Mouse (Mus musculus): ENCODE measurements around the gene Pik3cd.

Pik3cd gene

GRCm38 (mm10) chr4:149609256-149610025 lies 92.9 kb downstream of the Pik3cd start:
- peak in 1 of 2 experiments; percentile 30 for DNase-seq (ENCODE audit: low spot score in 2 of 2)

- DNase-seq (ENCODE audit: low spot score in 2 of 2), result no peak
These were observed 94.1 kb downstream of the Pik3cd start for GRCm38 (mm10) chr4:149608309-149608638.

- DNase-seq (ENCODE audit: low spot score in 2 of 2), result peak in 1 of 2 experiments; percentile 54
These were observed 94.6 kb downstream of the Pik3cd start for GRCm38 (mm10) chr4:149607591-149608308.

- DNase-seq (ENCODE audit: low spot score in 2 of 2), result no peak
These were observed 95.5 kb downstream of the Pik3cd start for GRCm38 (mm10) chr4:149606766-149607358.

GRCm38 (mm10) chr4:149606056-149606455 lies 96.3 kb downstream of the Pik3cd start:
- DNase-seq (ENCODE audit: low spot score in 2 of 2), result no peak

GRCm38 (mm10) chr4:149604518-149604917 lies 97.9 kb downstream of the Pik3cd start:
- DNase-seq (ENCODE audit: low spot score in 2 of 2), result no peak

GRCm38 (mm10) chr4:149603860-149604259 lies 98.5 kb downstream of the Pik3cd start:
- DNase-seq (ENCODE audit: low spot score in 2 of 2), result no peak

- no peak for DNase-seq (ENCODE audit: low spot score in 2 of 2)
These were observed 100.1 kb downstream of the Pik3cd start for GRCm38 (mm10) chr4:149602236-149602635.

- no peak for DNase-seq (ENCODE audit: low spot score in 2 of 2)
These were observed 100.9 kb downstream of the Pik3cd start for GRCm38 (mm10) chr4:149601484-149601883.

- no peak for DNase-seq (ENCODE audit: low spot score in 2 of 2)
These were observed 102.2 kb downstream of the Pik3cd start for GRCm38 (mm10) chr4:149600130-149600529.

GRCm38 (mm10) chr4:149599549-149599948 lies 102.8 kb downstream of the Pik3cd start:
- no peak for DNase-seq (ENCODE audit: low spot score in 2 of 2)
